Mouse (Mus musculus) Patski (cell line): ENCODE results near the gene Hoxa9. TPM values are rescaled to one million over a fixed set of nuclear protein-coding genes. Genes with fewer than 3 reads are reported as not detected.

Source experiments
- ATAC-seq: fragments of 100-300 bp; one replicate; pipeline ENCODE4 v1.8.0; 2021
- CTCF ChIA-PET: fragments of 350-600 bp; sonication (Branson Sonifier 250); formaldehyde crosslinking; loops from one replicate; lab custom pipeline; 2022; ENCODE audit warnings: inconsistent platforms; lab: Charles Lee
- POLR2A ChIA-PET: fragments of 350-600 bp; sonication (Branson Sonifier 250); formaldehyde crosslinking; loops from one replicate; lab custom pipeline; 2022; ENCODE audit warnings: antibody characterized with exemption, inconsistent platforms; lab: Charles Lee
- DNase-seq: peaks from one replicate; pipeline ENCODE4 v3.0.0-alpha.2; 2011; ENCODE audit warnings: low read depth, low spot score
- H3K27me3 ChIP-seq: fragments of 371-371 bp; one replicate; pipeline ENCODE4 v1.5.1; 2021
- CTCF ChIP-seq: fragments of 100-300 bp; IDR thresholded peaks from one replicate; pipeline ENCODE4 v1.5.1; 2021
- in situ Hi-C: fragments of 300-500 bp; cut with MboI; formaldehyde crosslinking; loops from 3 replicates; pipeline ENCODE4 v1.11.1; 2018; ENCODE audit warnings: low pct_unique_long_range_greater_than_20kb, mixed read lengths
- polyA plus RNA-seq: library from polyadenylated mRNA; unstranded; gene quantifications from one replicate; pipeline ENCODE4 v1.2.3, GENCODE M21; 2021

The Hoxa9 gene
- polyA plus RNA-seq, 1 experiment from 2014 or later: 76.7 TPM

GRCm38 (mm10) chr6:52261751-52262462, 31.0 kb upstream of the Hoxa9 start:
- ATAC-seq (no peak), DNase-seq (no peak)
- POLR2A ChIA-PET: interaction anchor here (0.6 to 1.0 kb wide), 2 partner anchors 8 to 248 kb away, joined by 3 read pairs; no protein-coding TSS in a partner anchor

GRCm38 (mm10) chr6:52260654-52261575, 30.0 kb upstream of the Hoxa9 start, which contains the start of gene Hoxa13:
Gene Hoxa13 (minus strand): TSS chr6:52260880.
- DNase-seq (no peak), ATAC-seq (peak; percentile 75)
- ChIA-PET POLR2A (interaction anchor here (0.6 to 2.1 kb wide), 5 partner anchors 9 to 457 kb away, joined by 3 to 10 read pairs (median 4); partner anchors contain the start of genes Hoxa10 and Hoxa11), CTCF (interaction anchor here (1.6 to 2.7 kb wide), 2 partner anchors 9 to 341 kb away, joined by 4 to 19 read pairs; no protein-coding TSS in a partner anchor)
- no peak for TF ChIP-seq CTCF
- no peaks in the 10 kb centered on the region for H3K27me3 ChIP-seq
- in situ Hi-C loops: no loop called here

More at GRCm38 (mm10) chr6:52261751-52262462, 31.0 kb upstream of the Hoxa9 start:
- TF ChIP-seq CTCF: no peak
- in situ Hi-C loops: no loop called here
- CTCF ChIA-PET: interaction anchor here (1.6 kb wide), 1 partner anchor 10 kb away, joined by 4 read pairs; no protein-coding TSS in a partner anchor
- no peaks in the 10 kb centered on the region for H3K27me3 ChIP-seq

- no peak for TF ChIP-seq CTCF
- ChIA-PET CTCF (interaction anchor here (1.5 to 2.7 kb wide), 3 partner anchors 318 to 465 kb away, joined by 5 to 19 read pairs (median 7); no protein-coding TSS in a partner anchor), POLR2A (interaction anchor here (0.7 to 2.1 kb wide), 5 partner anchors 12 to 732 kb away, joined by 4 to 10 read pairs (median 5); partner anchors contain the start of genes Hoxa10 and Hoxa11)
- no peak for ATAC-seq
- DNase-seq: no peak
- H3K27me3 ChIP-seq: no peaks in the 10 kb centered on the region
- in situ Hi-C loops: loop anchor here (5.0 kb wide), 2 partner anchors 577 to 657 kb away; no protein-coding TSS in a partner anchor
Observed at GRCm38 (mm10) chr6:52259811-52260261, 28.9 kb upstream of the Hoxa9 start.

- POLR2A ChIA-PET: interaction anchor here (0.7 to 2.1 kb wide), 5 partner anchors 11 to 733 kb away, joined by 4 to 10 read pairs (median 5); partner anchors contain the start of genes Hoxa10 and Hoxa11
- in situ Hi-C loops: loop anchor here (5.0 kb wide), 2 partner anchors 578 to 658 kb away; no protein-coding TSS in a partner anchor
- CTCF ChIA-PET: interaction anchor here (1.5 to 2.7 kb wide), 3 partner anchors 319 to 466 kb away, joined by 5 to 19 read pairs (median 7); no protein-coding TSS in a partner anchor
- no peak for ATAC-seq
- TF ChIP-seq CTCF: no peak
- H3K27me3 ChIP-seq: no peaks in the 10 kb centered on the region
- DNase-seq: no peak
Observed at GRCm38 (mm10) chr6:52259081-52259790, 28.3 kb upstream of the Hoxa9 start.

GRCm38 (mm10) chr6:52256956-52257355, 26.1 kb upstream of the Hoxa9 start:
- CTCF ChIA-PET: interaction anchor here (0.7 to 2.7 kb wide), 27 partner anchors 10 to 713 kb away, joined by 3 to 27 read pairs (median 4); partner anchors contain the start of gene Hoxa11
- POLR2A ChIA-PET: interaction anchor here (0.7 to 1.3 kb wide), 2 partner anchors 11 to 256 kb away, joined by 3 to 5 read pairs; partner anchors contain the start of gene Hoxa11
- ATAC-seq (no peak), DNase-seq (no peak)
- in situ Hi-C loops: loop anchor here (5.0 kb wide), 2 partner anchors 580 to 660 kb away; no protein-coding TSS in a partner anchor
- H3K27me3 ChIP-seq: no peaks in the 10 kb centered on the region
- TF ChIP-seq CTCF: no peak

GRCm38 (mm10) chr6:52253511-52254500, 22.9 kb upstream of the Hoxa9 start:
- DNase-seq: no peak
- CTCF ChIA-PET: no interaction called here
- TF ChIP-seq CTCF: no peak
- in situ Hi-C loops: loop anchor here (5.0 kb wide), 1 partner anchor 468 kb away; no protein-coding TSS in a partner anchor
- H3K27me3 ChIP-seq: no peaks in the 10 kb centered on the region
- ATAC-seq: no peak
- POLR2A ChIA-PET: no interaction called here

- no peak for DNase-seq
- ATAC-seq: no peak
- no peaks in the 10 kb centered on the region for H3K27me3 ChIP-seq
Observed at GRCm38 (mm10) chr6:52252775-52253376, 22.0 kb upstream of the Hoxa9 start.

More at GRCm38 (mm10) chr6:52252775-52253376, 22.0 kb upstream of the Hoxa9 start:
- ChIA-PET POLR2A (interaction anchor here (0.7 kb wide), 1 partner anchor 12 kb away, joined by 3 read pairs; the partner anchor contains the start of gene Hoxa10), CTCF (interaction anchor here (1.4 to 1.6 kb wide), 2 partner anchors 9 to 349 kb away, joined by 4 read pairs; no protein-coding TSS in a partner anchor)
- TF ChIP-seq CTCF: no peak
- in situ Hi-C loops: loop anchor here (5.0 kb wide), 1 partner anchor 469 kb away; no protein-coding TSS in a partner anchor
